Mouse (Mus musculus) forebrain, embryonic 16.5 days (tissue): ENCODE data around the gene Eml6. TPM values are rescaled to one million over a fixed set of nuclear protein-coding genes. Genes with fewer than 3 reads are reported as not detected.

Experiments
- ATAC-seq: fragments of 200-750 bp; cut with Nextera tagmentation; 2 replicates; pipeline ENCODE4 v1.8.0; 2017; ENCODE audit warnings: mild to moderate bottlenecking, moderate library complexity
- H3K27ac ChIP-seq: fragments of 300-500 bp; sonication (generic); 2 replicates; pipeline ENCODE4 v1.5.1; 2014; ENCODE audit warnings: low read length, control low read depth
- H3K27me3 ChIP-seq: fragments of 300-500 bp; sonication (generic); replicated peaks from 2 replicates; pipeline ENCODE4 v1.6.1; 2014; ENCODE audit warnings: low read length; ENCODE audit not compliant: control insufficient read depth, insufficient read depth
- H3K36me3 ChIP-seq: fragments of 300-500 bp; sonication (generic); 2 replicates; pipeline ENCODE4 v1.6.1; 2014; ENCODE audit not compliant: control insufficient read depth, insufficient read depth
- H3K4me1 ChIP-seq: fragments of 300-500 bp; sonication (generic); replicated peaks from 2 replicates; pipeline ENCODE4 v1.6.1; 2014; ENCODE audit warnings: low read length; ENCODE audit not compliant: control insufficient read depth, insufficient read depth
- H3K4me2 ChIP-seq: fragments of 300-500 bp; sonication (generic); 2 replicates; pipeline ENCODE4 v1.6.1; 2014; ENCODE audit warnings: mild to moderate bottlenecking, low read length, control low read depth
- H3K4me3 ChIP-seq: fragments of 300-500 bp; sonication (generic); replicated peaks from 2 replicates; pipeline ENCODE4 v1.5.1; 2014; ENCODE audit warnings: mild to moderate bottlenecking, low read length, control low read depth
- H3K9ac ChIP-seq: fragments of 300-500 bp; sonication (generic); replicated peaks from 2 replicates; pipeline ENCODE4 v1.6.1; 2014; ENCODE audit warnings: low read depth, low read length, control low read depth
- H3K9me3 ChIP-seq: fragments of 300-500 bp; sonication (generic); 2 replicates; pipeline ENCODE4 v1.6.1; 2016; ENCODE audit warnings: low read length; ENCODE audit not compliant: control insufficient read depth
- WGBS: fragments of 180-500 bp; shearing (Covaris S2); extraction: QIAGEN DNeasy Blood & Tissue Kit; methylation state at CpG from one replicate; pipeline ENCODE4 v1.1.7; 2014; 5-methylcytosine and 5-hydroxymethylcytosine counted together
- polyA plus RNA-seq: library from polyadenylated mRNA; unstranded; fragments of >200 nt; fragmentation: Nextera tagmentation; extraction: Ambion mirVana; gene quantifications from 2 replicates; pipeline ENCODE4 v1.2.1, GENCODE M21; 2015

Eml6 gene
- polyA plus RNA-seq, 1 experiment from 2014 or later: 5.6 TPM

DNA sequence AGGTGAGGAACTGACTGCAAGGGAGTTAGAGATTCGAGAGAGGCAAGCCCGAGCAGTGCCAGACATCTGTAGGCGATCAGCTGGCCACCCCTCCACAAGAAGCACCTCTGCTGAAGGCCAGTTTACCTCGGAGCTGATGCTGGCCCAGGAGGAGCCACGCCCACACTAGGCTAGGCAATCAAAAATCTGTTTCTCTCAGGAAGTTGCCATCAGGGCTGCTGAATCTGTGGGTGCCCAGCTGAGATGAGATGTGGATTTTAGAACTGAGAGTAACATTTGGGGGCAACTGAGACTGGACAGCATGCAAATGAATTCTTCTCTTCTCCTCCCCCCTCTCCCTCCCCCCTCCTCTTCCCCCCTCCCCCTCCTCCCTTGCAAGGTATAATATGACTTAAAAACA is 238.4 kb downstream of the Eml6 start:
- H3K4me3 ChIP-seq: no peak overlapping the region
- H3K4me1 ChIP-seq: peaks cover 18% of the 10 kb centered on the region
- WGBS: 21% methylated on average over 5 of the region's 5 CpGs
- H3K27ac ChIP-seq: no peak overlapping the region
- no peak overlapping the region for H3K9ac ChIP-seq
- no peak for ATAC-seq
- H3K36me3 ChIP-seq: no peaks in the 10 kb centered on the region
- no peaks in the 10 kb centered on the region for H3K9me3 ChIP-seq
- no peak overlapping the region for H3K4me2 ChIP-seq
- no peaks in the 10 kb centered on the region for H3K27me3 ChIP-seq

DNA sequence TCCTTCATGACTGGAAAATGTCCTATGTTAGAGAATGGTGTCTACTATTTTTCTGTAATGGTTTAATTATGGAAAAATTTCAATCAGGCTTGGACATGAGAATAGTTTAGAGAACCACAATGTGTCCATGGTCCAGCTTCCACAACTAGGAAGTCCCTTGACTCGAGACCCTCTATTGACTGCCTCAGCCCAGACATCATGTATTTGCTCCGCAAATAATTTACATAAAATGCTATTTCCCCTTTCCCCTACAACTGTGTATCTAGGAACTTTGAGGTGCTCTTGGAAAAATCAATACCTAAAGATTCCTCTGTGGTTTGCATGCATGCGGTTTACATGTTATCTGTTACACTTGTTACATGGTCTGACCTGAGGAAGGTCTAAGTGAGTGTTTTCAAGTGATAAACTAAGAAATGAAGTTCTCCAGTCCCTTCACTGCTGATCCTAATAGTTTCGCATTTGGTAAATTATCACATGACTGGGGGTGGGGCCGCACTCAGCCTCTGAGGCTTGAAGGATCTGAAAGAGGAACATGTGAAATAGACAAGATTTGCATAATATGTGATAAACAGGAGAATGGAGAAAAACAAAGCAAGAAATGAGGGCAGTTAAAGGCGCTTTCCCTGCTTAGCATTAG is 239.1 kb downstream of the Eml6 start:
- ATAC-seq: no peak
- Histone ChIP-seq H3K9me3 (no peaks in the 10 kb centered on the region), H3K4me3 (no peak overlapping the region), H3K4me2 (no peak overlapping the region), H3K9ac (no peak overlapping the region), H3K4me1 (peaks cover 18% of the 10 kb centered on the region), H3K36me3 (no peaks in the 10 kb centered on the region), H3K27me3 (no peaks in the 10 kb centered on the region), H3K27ac (no peak overlapping the region)
- WGBS: 82% methylated on average over 6 of the region's 6 CpGs

DNA sequence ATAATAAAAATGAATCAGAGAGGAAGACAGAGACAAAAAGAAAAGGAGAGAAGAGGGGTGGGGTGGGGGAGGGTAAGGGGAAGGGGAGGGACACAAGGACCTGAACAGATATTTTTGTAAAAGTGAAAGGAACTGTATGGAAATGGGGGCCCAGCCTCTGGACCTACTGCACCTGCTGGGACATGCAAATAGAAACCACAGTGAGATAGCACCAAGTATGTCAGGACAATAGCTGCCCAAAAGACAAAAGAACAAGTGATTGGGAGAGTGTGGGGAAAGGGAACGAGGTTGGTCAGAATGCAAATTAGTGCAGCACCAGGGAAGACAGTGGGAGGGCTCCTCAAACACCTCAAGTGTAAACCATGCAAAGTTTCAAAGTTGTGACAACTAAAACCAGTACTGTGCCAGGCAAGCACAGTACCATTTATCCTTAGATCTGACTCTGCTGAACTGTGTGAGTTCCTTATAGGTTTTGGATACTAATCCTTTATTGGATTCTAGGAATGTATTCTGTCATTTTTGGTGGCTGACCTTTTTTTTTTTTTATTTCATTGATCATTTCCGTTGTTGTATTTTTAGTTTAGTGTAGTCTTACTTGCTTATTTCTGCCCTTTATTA is 246.3 kb downstream of the Eml6 start:
- Histone ChIP-seq H3K9ac (no peak overlapping the region), H3K4me1 (peaks cover 2% of the 10 kb centered on the region; the same call in 1 of the 2 replicates), H3K9me3 (no peaks in the 10 kb centered on the region), H3K36me3 (no peaks in the 10 kb centered on the region), H3K27ac (no peak overlapping the region), H3K4me2 (no peak overlapping the region), H3K27me3 (no peaks in the 10 kb centered on the region), H3K4me3 (no peak overlapping the region)
- WGBS: 33% methylated on average over 2 of the region's 2 CpGs
- ATAC-seq: no peak

DNA sequence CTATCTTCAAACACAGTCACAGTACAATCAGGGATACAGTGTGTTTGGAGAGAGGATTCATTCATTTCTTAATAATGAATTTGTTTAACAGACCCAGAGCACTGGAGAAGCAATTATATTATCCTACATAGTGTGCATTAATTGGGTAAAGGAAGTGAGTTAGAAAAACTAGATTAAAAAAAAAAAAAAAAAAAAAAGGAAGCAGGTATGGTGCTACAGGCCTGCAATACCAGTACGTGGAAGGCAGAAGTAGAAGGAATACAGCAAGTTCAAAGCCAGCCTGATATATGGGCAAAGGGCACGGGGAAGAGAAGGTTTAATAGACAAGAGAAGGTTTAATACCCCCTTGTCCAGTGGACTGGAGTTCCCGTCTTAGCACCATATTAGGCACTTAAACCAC is 246.9 kb downstream of the Eml6 start:
- ATAC-seq: no peak
- Histone ChIP-seq H3K4me1 (peaks cover 2% of the 10 kb centered on the region; the same call in 1 of the 2 replicates), H3K4me2 (no peak overlapping the region), H3K27me3 (no peaks in the 10 kb centered on the region), H3K9me3 (no peaks in the 10 kb centered on the region), H3K27ac (no peak overlapping the region), H3K36me3 (no peaks in the 10 kb centered on the region), H3K9ac (no peak overlapping the region), H3K4me3 (no peak overlapping the region)
- WGBS: 59% methylated on average over 3 of the region's 3 CpGs

DNA sequence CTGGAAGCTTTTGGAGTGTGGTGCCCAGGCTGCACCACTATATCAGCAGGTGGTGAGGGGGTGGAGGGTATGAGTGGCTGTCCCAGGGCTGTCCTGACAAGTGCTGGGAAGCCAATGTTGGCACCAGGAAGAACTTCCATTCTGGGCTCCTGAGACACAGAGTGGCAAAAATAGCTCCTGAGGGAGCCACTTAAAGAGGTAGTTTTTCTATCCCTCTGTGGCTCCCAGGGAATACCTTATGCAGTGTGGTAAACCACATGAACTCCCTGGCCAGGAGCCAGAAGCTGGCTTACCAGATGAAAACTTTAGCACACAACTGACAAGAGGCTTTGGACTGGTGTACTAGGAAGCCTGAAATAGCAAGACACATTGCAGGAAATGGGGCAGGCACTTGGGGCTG is 247.9 kb downstream of the Eml6 start:
- H3K27ac ChIP-seq: no peak overlapping the region
- H3K4me3 ChIP-seq: no peak overlapping the region
- no peaks in the 10 kb centered on the region for H3K36me3 ChIP-seq
- peaks cover 2% of the 10 kb centered on the region; the same call in 1 of the 2 replicates for H3K4me1 ChIP-seq
- H3K9me3 ChIP-seq: no peaks in the 10 kb centered on the region
- no peak for ATAC-seq
- no peaks in the 10 kb centered on the region for H3K27me3 ChIP-seq
- no peak overlapping the region for H3K9ac ChIP-seq
- no peak overlapping the region for H3K4me2 ChIP-seq

DNA sequence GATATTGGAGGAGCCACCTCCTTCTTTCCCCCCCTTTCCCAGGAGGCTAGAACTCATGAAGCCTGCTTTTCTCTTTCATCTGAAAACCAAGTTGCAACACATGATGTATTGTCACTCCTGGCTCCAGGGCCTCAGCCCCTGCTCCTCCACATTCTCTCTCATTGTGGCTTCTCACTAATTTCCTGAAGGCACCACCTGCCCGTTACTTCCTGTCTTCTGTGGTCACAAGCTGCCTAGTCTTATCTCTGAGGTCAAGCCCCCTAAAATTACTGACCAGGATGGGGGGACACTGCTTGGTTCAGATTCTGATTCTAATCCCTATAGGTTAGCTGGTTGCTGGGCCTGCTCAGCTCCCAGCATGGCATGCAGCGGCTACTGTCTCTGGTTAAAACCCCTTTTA is 251.1 kb downstream of the Eml6 start:
- Histone ChIP-seq H3K9ac (no peak overlapping the region), H3K9me3 (no peaks in the 10 kb centered on the region), H3K4me3 (no peak overlapping the region), H3K27ac (peak overlapping the region; percentile 35; the same call in 1 of the 2 replicates), H3K4me2 (no peak overlapping the region), H3K4me1 (peaks cover 2% of the 10 kb centered on the region; the same call in 1 of the 2 replicates), H3K36me3 (no peaks in the 10 kb centered on the region), H3K27me3 (no peaks in the 10 kb centered on the region)
- whole genome bisulfite sequencing: 71% methylated on average over 2 of the region's 2 CpGs
- ATAC-seq: no peak

DNA sequence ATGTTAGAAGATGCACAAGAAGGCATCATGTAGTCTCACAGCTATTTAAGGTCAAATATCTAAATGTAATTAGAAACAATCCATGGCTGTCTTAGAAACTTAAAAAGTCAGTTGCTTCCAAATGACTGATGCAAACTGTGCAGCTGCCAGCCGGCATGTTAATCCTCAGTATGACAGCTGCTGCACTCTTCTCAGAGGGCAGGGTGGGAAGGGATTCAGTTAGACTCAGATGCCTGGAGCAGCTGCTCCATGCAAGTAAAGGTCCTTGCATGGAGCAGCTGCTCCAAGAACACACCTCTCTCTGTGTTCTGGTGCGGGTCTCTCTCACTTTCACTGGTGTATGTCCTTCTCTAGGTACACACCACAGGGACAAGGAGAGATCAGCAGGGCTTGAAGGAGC is 251.5 kb downstream of the Eml6 start:
- H3K36me3 ChIP-seq: no peaks in the 10 kb centered on the region
- no peaks in the 10 kb centered on the region for H3K9me3 ChIP-seq
- H3K4me1 ChIP-seq: peaks cover 2% of the 10 kb centered on the region; the same call in 1 of the 2 replicates
- no peak overlapping the region for H3K4me2 ChIP-seq
- no peaks in the 10 kb centered on the region for H3K27me3 ChIP-seq
- peak; percentile 85 for ATAC-seq
- H3K9ac ChIP-seq: no peak overlapping the region
- no peak overlapping the region for H3K4me3 ChIP-seq
- peak overlapping the region; percentile 35; the same call in 1 of the 2 replicates for H3K27ac ChIP-seq
- 29% methylated on average over 2 of the region's 2 CpGs for WGBS

DNA sequence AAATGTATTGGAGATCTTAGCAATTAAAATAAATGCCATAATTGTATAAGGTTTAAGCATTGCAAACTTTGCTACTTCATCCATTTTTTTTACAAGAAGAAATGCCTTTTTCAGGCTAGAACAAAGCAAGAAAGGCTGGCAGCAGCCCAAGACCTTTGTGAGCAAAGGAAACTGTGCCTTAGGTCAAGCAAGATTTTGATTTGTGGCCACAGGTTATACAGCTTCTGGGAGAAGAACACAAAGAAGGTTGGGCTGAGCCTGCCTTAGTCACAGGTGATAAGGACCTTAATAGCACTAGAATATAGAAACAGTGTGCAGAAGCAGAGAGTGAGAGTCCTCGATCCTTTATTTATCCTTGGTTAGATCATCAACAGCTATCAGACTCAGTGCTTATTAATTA is 253.6 kb downstream of the Eml6 start:
- H3K4me2 ChIP-seq: no peak overlapping the region
- no peaks in the 10 kb centered on the region for H3K36me3 ChIP-seq
- WGBS: 72% methylated on average over 1 of the region's 1 CpGs
- H3K27me3 ChIP-seq: no peaks in the 10 kb centered on the region
- H3K4me3 ChIP-seq: no peak overlapping the region
- no peaks in the 10 kb centered on the region for H3K9me3 ChIP-seq
- no peak overlapping the region for H3K27ac ChIP-seq
- H3K9ac ChIP-seq: no peak overlapping the region
- peaks cover 2% of the 10 kb centered on the region; the same call in 1 of the 2 replicates for H3K4me1 ChIP-seq
- ATAC-seq: no peak

DNA sequence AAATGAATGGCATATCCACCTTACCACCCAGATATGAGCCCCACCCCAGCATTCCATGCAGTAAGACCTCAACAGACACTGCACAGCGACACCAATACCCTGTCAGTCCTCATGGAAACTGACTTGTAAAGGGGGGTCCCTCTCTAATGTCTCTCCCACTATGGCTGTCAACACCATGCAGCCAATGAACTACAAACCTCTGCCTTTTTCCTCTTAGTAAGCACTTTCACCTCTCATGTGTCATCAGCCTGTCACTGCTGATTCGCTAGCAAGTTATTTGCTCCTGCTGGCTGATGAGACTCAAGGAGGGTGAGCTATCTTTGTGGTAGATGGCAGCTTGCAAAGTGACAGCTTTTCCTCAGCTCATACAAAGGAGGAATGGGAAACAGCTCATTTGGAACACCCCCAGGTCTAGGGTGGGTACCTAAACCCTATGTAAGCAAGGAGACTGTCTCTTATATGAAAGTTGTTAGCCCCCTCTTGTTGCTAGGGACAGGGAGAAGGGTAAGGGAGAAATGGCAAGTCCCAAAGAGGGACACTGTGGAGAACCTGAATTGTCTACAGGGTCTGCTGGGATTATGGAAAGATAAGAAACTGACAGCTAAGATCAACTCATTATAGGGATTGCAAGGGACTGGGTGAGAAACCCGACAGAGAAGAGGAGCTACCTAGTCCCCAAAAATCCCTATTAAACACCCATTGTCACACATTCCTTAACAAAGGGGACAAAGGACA is 255.0 kb downstream of the Eml6 start:
- H3K9ac ChIP-seq: no peak overlapping the region
- no peaks in the 10 kb centered on the region for H3K36me3 ChIP-seq
- H3K27me3 ChIP-seq: no peaks in the 10 kb centered on the region
- no peaks in the 10 kb centered on the region for H3K9me3 ChIP-seq
- no peak overlapping the region for H3K4me3 ChIP-seq
- ATAC-seq: peak; percentile 29; the same call in 1 of the 2 replicates
- peaks cover 2% of the 10 kb centered on the region; the same call in 1 of the 2 replicates for H3K4me1 ChIP-seq
- no peak overlapping the region for H3K27ac ChIP-seq
- no peak overlapping the region for H3K4me2 ChIP-seq
- 56% methylated on average over 3 of the region's 3 CpGs for WGBS
